Mouse (Mus musculus) liver, embryonic 14.5 days (tissue): ENCODE results near the gene Pgm2. TPM values are rescaled to one million over a fixed set of nuclear protein-coding genes. Genes with fewer than 3 reads are reported as not detected.

Experiments
- ATAC-seq: fragments of 200-750 bp; cut with Nextera tagmentation; 2 replicates; pipeline ENCODE4 v1.8.0; 2017; ENCODE audit warnings: moderate number of reproducible peaks, mild to moderate bottlenecking, moderate library complexity; ENCODE audit not compliant: insufficient read depth
- DNase-seq, 3 experiments: peaks; one replicate each; pipeline ENCODE4 v3.0.0-alpha.2; 2012 to 2013; ENCODE audit warnings: low read depth in 3 of 3, low spot score in 3 of 3
- H3K27ac ChIP-seq: fragments of 300-500 bp; sonication (generic); 2 replicates; pipeline ENCODE4 v1.5.1; 2014; ENCODE audit warnings: moderate library complexity, mild to moderate bottlenecking, control low read depth, inconsistent platforms
- H3K27me3 ChIP-seq: fragments of 300-500 bp; sonication (generic); 2 replicates; pipeline ENCODE4 v1.6.1; 2014; ENCODE audit warnings: mild to moderate bottlenecking, low read length, moderate library complexity; ENCODE audit not compliant: control insufficient read depth, insufficient read depth
- H3K36me3 ChIP-seq: fragments of 300-500 bp; sonication (generic); replicated peaks from 2 replicates; pipeline ENCODE4 v1.6.1; 2014; ENCODE audit warnings: low read depth; ENCODE audit not compliant: control insufficient read depth, insufficient read depth
- H3K4me1 ChIP-seq, 2 experiments: fragments of 200-500 bp in 1 of 2; fragments of 300-500 bp in 1 of 2; sonication (generic) in 1 of 2; replicated peaks; 2 replicates each; pipeline ENCODE4 v1.6.1; 2012 to 2014; ENCODE audit warnings: antibody characterized with exemption in 1 of 2, inconsistent platforms in 1 of 2, low read length in 1 of 2; ENCODE audit not compliant: control insufficient read depth in 2 of 2, insufficient read depth in 2 of 2
- H3K4me2 ChIP-seq: fragments of 300-500 bp; sonication (generic); 2 replicates; pipeline ENCODE4 v1.6.1; 2014; ENCODE audit warnings: low read depth, mild to moderate bottlenecking, control low read depth, moderate library complexity
- H3K4me3 ChIP-seq, 2 experiments: fragments of 200-500 bp in 1 of 2; fragments of 300-500 bp in 1 of 2; sonication (generic) in 1 of 2; 2 replicates each; pipeline ENCODE4 v1.5.1; 2012 to 2014; ENCODE audit warnings: low read depth in 2 of 2, low read length in 2 of 2, mild to moderate bottlenecking in 2 of 2, control low read depth in 1 of 2, inconsistent platforms in 1 of 2, moderate library complexity in 1 of 2; ENCODE audit not compliant: insufficient read depth in 1 of 2
- H3K9ac ChIP-seq: fragments of 300-500 bp; sonication (generic); replicated peaks from 2 replicates; pipeline ENCODE4 v1.6.1; 2014; ENCODE audit warnings: mild to moderate bottlenecking, control low read depth, moderate library complexity
- H3K9me3 ChIP-seq: fragments of 300-500 bp; sonication (generic); 2 replicates; pipeline ENCODE4 v1.6.1; 2016; ENCODE audit warnings: low read length, mixed read lengths; ENCODE audit not compliant: control insufficient read depth
- CTCF ChIP-seq: IDR thresholded peaks from 2 replicates; pipeline ENCODE4 v1.5.1; 2016; ENCODE audit warnings: antibody characterized with exemption, low read depth, control low read depth
- EP300 ChIP-seq: IDR thresholded peaks from 2 replicates; pipeline ENCODE4 v1.6.1; 2016; ENCODE audit warnings: antibody characterized with exemption, low read depth
- WGBS: fragments of 180-500 bp; shearing (Covaris S2); extraction: QIAGEN DNeasy Blood & Tissue Kit; methylation state at CpG from one replicate; pipeline ENCODE4 v1.1.7; 2014; ENCODE audit not compliant: insufficient replicate concordance; 5-methylcytosine and 5-hydroxymethylcytosine counted together
- polyA plus RNA-seq, 2 experiments: library from polyadenylated mRNA; depleted of rRNA in 1 of 2; stranded (reverse) in 1 of 2; unstranded in 1 of 2; fragments of >200 nt; fragmentation: Nextera tagmentation in 1 of 2; extraction: Ambion mirVana in 1 of 2; gene quantifications; 2 replicates each; pipeline versions ENCODE4 v1.2.1 to v1.2.3; 2012 to 2014

The Pgm2 gene
- polyA plus RNA-seq, 2 experiments: 10.5 to 18.2 TPM

DNA sequence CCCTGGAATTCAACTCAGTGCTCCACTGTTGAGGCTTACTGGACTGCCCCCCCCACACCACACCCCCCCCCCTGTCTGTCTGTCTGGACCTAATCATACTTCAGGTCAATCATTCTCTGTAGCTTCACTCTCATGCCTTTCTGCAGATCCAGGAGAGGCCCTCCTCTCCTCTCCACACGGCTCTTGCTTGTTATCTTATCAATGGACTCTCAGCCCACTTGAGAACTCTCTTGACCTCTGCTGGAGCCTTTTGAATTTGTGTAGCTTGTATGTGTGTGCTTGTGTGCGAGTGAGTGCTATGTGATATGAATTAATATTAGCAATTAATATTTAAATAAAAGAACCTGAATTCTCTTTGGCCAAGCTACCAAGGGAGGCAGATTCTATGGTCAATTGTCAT, 26.6 kb upstream of the Pgm2 start:
- Histone ChIP-seq H3K27ac (no peak overlapping the region), H3K9me3 (no peaks in the 10 kb centered on the region), H3K9ac (no peak overlapping the region), H3K27me3 (no peaks in the 10 kb centered on the region), H3K4me3 (no peak overlapping the region), H3K4me1 (no peaks in the 10 kb centered on the region), H3K36me3 (no peaks in the 10 kb centered on the region), H3K4me2 (no peak overlapping the region)
- no peak for DNase-seq
- TF ChIP-seq EP300 (no peak), CTCF (no peak)
- 13% methylated on average over 2 of the region's 2 CpGs for WGBS
- no peak for ATAC-seq

- no peak overlapping the region for H3K4me3 ChIP-seq
- H3K9me3 ChIP-seq: no peaks in the 10 kb centered on the region
- ATAC-seq: no peak
- no peaks in the 10 kb centered on the region for H3K36me3 ChIP-seq
- no peak overlapping the region for H3K9ac ChIP-seq
- 62% methylated on average over 2 of the region's 2 CpGs for WGBS
- TF ChIP-seq EP300 (no peak), CTCF (no peak)
- DNase-seq: no peak
- H3K27me3 ChIP-seq: no peaks in the 10 kb centered on the region
- H3K4me2 ChIP-seq: no peak overlapping the region
- no peaks in the 10 kb centered on the region for H3K4me1 ChIP-seq
- H3K27ac ChIP-seq: no peak overlapping the region
These were observed 25.2 kb upstream of the Pgm2 start for GRCm38 (mm10) chr5:64067576-64067975.

DNA sequence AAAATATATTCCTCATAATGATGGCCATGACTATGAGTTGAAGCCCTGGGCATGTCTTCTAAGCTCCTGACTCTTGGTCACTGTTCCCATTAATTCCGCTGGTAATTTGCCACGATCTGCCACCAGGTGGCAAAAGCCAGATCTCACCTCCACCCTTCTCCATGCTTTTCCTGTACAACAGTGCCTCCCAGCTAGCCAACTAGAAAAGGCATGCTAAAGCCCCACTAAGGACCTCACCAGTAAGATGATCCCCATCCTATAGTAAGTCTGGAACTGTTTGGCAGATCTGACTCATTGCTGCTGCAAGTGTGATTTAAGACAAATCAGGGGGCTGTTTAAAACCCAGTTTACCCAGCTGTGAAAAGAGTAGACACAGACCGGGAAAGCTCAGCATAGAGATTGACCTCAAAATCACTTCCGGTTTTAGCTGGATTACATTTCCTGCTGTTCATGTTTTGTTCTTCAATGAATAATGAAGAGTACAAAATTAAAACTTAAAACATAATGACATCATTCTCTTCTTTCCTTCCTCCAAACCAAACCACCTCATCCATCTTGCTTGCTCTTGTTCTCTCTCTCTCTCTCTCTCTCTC, 22.6 kb upstream of the Pgm2 start:
- no peaks in the 10 kb centered on the region for H3K9me3 ChIP-seq
- no peaks in the 10 kb centered on the region for H3K36me3 ChIP-seq
- H3K4me3 ChIP-seq: no peak overlapping the region
- no peaks in the 10 kb centered on the region for H3K4me1 ChIP-seq
- H3K9ac ChIP-seq: no peak overlapping the region
- no peaks in the 10 kb centered on the region for H3K27me3 ChIP-seq
- H3K4me2 ChIP-seq: no peak overlapping the region
- 26% methylated on average over 4 of the region's 4 CpGs for WGBS
- H3K27ac ChIP-seq: no peak overlapping the region
- ATAC-seq: no peak
- TF ChIP-seq EP300 (no peak), CTCF (peak; percentile 87)
- DNase-seq: peak in 1 of 3 experiments; percentile 26

- TF ChIP-seq EP300: no peak
- no peak for TF ChIP-seq CTCF
- no peaks in the 10 kb centered on the region for H3K9me3 ChIP-seq
- WGBS: 57% methylated on average over 2 of the region's 2 CpGs
- ATAC-seq (no peak), DNase-seq (no peak)
- no peak overlapping the region for H3K4me2 ChIP-seq
- no peak overlapping the region for H3K27ac ChIP-seq
- no peak overlapping the region for H3K4me3 ChIP-seq
- no peaks in the 10 kb centered on the region for H3K4me1 ChIP-seq
- no peak overlapping the region for H3K9ac ChIP-seq
- no peaks in the 10 kb centered on the region for H3K27me3 ChIP-seq
- H3K36me3 ChIP-seq: no peaks in the 10 kb centered on the region
These were observed 21.8 kb upstream of the Pgm2 start for GRCm38 (mm10) chr5:64070742-64071476.

DNA sequence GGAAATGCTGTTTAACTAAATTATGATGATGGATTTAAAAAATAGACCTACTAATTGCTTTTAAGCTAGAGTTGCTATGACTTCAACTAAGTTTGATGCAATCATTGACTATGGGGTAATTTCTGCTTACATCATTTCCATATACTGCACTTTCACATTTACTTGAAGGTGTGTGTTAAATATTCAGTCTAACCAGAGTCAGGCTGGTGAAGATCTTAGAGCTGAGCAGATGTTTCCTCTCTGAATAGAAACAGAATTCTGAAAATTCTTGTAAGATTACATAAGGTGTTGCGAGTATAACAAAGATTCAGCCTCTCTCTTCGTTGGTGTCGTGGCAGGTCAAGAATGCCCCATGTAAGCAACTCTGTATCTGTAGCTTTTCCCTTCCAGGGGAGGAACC, 18.3 kb upstream of the Pgm2 start:
- 67% methylated on average over 3 of the region's 3 CpGs for WGBS
- TF ChIP-seq EP300: no peak
- no peak for TF ChIP-seq CTCF
- no peaks in the 10 kb centered on the region for H3K36me3 ChIP-seq
- H3K9me3 ChIP-seq: no peaks in the 10 kb centered on the region
- ATAC-seq: no peak
- no peak overlapping the region for H3K4me2 ChIP-seq
- no peak overlapping the region for H3K4me3 ChIP-seq
- DNase-seq: no peak
- H3K9ac ChIP-seq: no peak overlapping the region
- H3K27ac ChIP-seq: no peak overlapping the region
- H3K4me1 ChIP-seq: no peaks in the 10 kb centered on the region
- H3K27me3 ChIP-seq: no peaks in the 10 kb centered on the region
